Mouse (Mus musculus): ENCODE data around the gene Crabp1. TPM values are rescaled to one million over a fixed set of nuclear protein-coding genes. Genes with fewer than 3 reads are reported as not detected.

The Crabp1 gene
- total RNA-seq, 2 experiments from 2014 or later, result 1.8 to 4.8 TPM

Other genes with a start within 250 kb of the Crabp1 start
- gene Sh2d7, start 225.8 kb upstream of the Crabp1 start, total RNA-seq (2021), result not detected
- 10 to 100 TPM; 28.1 to 28.4 TPM for gene Cib2, start 204.5 kb upstream of the Crabp1 start, total RNA-seq (2021)
- 100 to 1,000 TPM; 194 to 212 TPM for gene Idh3a, start 178.4 kb upstream of the Crabp1 start, total RNA-seq (2021)
- 100 to 1,000 TPM; 109 to 126 TPM for gene Acsbg1, start 102.9 kb upstream of the Crabp1 start, total RNA-seq (2021)
- 10 to 100 TPM; 49.6 to 51.2 TPM for gene Dnaja4, start 65.9 kb upstream of the Crabp1 start, total RNA-seq (2021)
- 10 to 100 TPM; 58.9 to 60.0 TPM for gene Wdr61, start 30.2 kb upstream of the Crabp1 start, total RNA-seq (2021)
- gene Ireb2, start 99.0 kb downstream of the Crabp1 start, total RNA-seq (2021), result 10 to 100 TPM; 48.4 to 53.5 TPM
- gene Hykk, start 152.5 kb downstream of the Crabp1 start, total RNA-seq (2021), result 1 to 10 TPM; 2.1 to 2.2 TPM
- 100 to 1,000 TPM; 114 TPM for gene Psma4, start 186.0 kb downstream of the Crabp1 start, total RNA-seq (2021)
- not detected for gene AY074887, start 186.2 kb downstream of the Crabp1 start, total RNA-seq (2021)
- 1 to 10 TPM; 3.4 to 3.9 TPM for gene Chrna5, start 216.1 kb downstream of the Crabp1 start, total RNA-seq (2021)